Mouse (Mus musculus) gastrocnemius, postnatal 10 days (tissue): ENCODE measurements around the gene Sirt6. TPM values are rescaled to one million over a fixed set of nuclear protein-coding genes. Genes with fewer than 3 reads are reported as not detected.

Source experiments
- DNase-seq: peaks from one replicate; pipeline ENCODE4 v3.0.0; 2021; ENCODE audit warnings: mixed read lengths
- total RNA-seq, 2 experiments: library from RNA; stranded (reverse); gene quantifications; 2 replicates each; pipeline ENCODE4 v1.2.3; 2021

The Sirt6 gene
- total RNA-seq, 2 experiments from 2014 or later = 7.3 to 9.7 TPM

DNA sequence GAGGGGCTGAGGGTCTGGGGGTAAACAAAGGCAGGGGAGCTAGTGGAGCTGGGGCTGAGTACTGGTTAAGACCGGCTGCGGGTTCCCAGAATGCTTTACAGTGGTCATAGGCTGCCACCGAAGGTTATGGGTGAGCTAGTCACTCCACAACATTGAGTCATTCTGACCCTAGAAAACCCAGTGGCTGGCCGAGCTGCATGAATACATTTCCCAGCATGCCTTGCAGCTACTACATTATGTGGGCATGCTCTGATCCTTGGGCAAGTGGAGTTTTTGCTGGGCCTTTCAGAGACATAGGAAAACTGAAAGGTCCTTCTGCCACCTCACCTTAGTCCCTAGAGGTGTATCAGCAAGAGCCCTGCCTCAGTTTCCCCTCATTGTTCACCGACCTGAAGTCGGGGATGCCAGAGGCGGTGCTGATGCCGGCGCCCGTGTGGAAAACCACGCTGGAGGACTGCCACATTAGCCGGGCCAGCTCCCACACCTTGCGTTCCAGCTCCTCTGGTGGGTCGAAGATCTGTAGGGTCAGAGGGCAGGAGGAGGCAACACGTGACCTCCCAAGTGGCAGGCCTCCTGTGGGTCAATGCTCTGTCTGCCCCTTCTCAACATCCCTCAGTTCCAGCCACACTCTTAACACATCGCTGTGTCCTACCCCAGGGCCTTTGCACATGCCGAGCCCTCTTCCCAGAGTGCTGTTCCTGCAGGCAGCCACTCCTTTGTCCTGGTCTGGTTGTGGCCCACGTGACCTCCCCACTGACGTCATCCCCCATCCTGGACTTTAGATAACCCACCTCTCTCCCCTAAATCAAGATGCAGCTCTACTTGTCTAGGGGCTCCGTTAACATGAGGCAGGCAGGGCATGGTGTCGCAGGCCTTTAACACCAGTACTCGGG, 1.2 kb downstream of the Sirt6 start:
- DNase-seq = no peak

DNA sequence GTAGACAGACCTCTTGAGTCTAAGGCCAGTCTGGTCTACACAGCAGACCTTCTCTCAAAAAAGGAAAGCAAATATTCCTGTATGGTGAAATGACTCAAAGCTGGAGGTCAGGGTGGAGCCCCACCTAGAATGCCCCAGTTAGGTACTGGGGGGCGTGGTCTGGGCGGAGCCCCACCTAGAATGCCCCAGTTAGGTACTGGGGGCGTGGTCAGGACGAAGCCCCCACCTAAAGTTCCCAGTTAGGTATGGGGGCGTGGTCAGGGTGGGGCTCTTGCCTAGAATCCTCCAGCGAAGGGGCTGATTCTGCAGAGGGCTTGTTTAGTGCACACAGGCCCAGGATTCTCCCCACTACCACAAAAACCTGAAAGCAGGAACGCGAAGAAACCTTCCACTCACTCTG, 4.2 kb downstream of the Sirt6 start:
- DNase-seq = no peak

DNA sequence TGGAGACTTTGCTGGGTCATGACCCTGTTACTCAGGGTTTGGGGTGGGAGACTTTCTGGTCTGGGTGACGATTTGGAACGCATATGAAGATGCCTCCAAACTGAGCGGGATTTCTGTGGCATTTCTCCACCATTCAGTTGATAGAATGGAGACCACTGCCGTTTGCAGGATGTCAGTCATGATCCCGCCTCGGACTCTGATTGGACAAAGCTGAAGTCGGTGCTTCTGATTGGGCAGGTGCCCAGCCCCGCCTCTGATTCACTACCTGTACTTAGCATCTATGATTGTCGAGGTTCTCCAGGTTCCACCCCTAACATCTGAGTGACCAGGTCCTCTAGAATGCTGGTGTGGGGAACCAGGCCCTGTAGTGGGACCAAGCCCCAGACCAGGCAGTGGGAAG, 6.8 kb downstream of the Sirt6 start:
- no peak for DNase-seq

DNA sequence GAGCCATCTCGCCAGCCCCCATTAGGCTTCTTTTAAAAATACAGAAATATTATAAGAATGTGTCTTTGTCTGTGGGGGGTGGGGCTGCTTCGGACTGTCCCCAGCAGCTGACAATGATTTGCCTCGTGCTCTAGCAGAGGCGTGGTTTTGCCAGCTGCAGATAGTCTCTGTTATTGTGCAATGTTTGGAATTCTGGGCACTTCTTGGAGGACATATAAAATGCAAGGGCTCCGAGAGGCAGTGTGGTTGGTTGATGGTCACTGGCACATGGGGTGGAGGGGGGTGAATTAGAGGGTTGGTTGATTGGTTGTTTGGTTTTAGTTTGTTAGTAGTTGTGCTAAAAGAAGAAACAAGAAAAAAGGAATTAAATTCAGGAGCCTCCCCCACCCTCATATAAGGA, 7.6 kb downstream of the Sirt6 start:
- no peak for DNase-seq

DNA sequence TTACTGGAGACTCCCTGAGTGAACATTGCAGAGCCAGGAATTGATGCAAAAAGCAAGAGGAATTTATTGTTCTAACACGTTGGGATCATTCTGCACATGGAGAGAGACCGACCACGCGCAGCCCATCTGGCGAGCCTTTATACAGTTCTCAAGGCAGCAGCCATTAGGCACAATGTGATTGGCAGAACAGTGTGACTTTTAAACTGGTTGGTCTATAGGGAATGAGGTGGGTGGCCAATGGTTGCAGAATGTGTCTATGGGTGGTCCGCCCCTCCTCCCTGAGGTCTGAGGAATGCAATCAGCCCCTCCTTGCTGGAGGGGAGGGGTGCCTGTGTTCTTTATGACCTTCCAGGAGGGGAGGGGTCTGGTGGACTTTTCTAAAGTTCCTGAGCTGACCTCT, 12.1 kb downstream of the Sirt6 start:
- DNase-seq = no peak

DNA sequence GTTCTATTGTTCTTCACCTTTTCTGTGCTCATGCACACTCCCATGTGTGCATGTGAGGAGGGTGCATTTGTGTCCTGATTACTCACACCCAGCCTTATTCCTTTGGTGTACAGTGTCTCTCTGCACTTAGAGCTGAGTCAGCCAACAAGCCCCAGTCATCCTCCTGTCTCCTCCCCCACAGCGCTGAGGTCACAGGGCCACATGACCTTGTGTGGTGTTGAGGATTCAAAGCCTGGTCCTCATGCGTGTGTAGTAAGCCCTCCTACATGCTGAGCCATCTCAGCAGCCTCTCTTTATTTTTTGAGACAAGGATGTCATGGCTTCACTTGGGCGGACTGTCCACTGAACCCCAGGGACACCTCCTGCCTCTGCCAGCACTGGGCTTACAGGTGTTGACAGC, 14.8 kb downstream of the Sirt6 start:
- DNase-seq = no peak

DNA sequence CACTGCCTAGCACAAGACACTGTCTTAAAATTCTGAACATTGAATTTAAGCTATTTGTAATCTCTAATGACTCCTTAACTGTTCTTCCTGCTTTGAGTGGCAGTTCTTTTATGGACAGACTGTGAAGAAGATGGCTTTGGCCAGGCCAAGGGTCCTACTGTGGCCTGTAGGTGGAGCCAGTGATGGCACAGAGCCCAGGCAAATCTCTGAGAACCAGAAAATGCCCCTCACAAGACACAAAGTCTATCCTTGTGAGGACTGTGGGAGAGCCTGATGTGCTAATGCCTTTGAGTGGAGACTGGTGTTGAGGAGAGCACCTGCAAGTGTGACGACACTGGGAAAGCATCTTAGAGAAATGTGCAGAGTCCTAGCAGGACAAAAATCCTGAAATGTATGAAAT, 19.3 kb downstream of the Sirt6 start:
- no peak for DNase-seq

DNA sequence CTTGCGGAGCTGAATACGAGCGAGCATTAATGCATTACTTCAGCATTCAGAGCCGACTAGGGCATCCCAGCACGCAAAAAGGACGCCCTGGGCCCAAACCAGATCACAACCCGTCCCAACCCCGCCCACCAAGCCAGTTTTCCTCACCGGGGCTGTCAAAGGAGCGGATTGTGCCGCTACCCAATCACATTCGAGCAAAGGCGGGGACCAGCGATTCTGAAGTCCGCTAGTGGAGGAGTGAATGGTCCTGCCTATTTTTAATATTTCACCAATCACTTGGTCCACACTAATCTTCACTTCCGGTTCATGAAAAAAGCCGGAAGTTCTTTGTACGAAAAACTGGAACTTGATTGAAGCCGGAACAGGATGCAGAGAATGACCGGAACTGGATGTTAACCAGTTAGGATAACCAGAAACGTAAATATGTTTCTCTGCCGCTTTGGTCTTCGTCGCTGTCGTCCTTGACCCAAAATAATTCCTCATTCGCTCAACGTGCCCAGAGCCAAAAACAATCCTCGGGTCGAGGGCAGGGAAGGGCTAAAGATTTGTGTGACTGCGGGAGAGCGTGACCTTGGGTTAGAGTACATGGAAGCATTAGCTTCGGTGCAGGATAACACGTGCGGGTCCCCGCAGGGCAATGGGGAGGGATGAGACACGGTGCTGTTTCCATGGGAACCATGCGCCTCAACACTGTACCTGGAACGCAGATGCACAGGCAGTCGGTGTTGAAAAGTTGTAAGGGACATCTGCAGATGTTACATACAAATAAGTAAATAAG, 21.4 kb downstream of the Sirt6 start, which contains the start of gene BC025920:
BC025920 (plus strand) TSS at position 297 of the 778 bp plus-strand sequence.
- peak; percentile 86 for DNase-seq

DNA sequence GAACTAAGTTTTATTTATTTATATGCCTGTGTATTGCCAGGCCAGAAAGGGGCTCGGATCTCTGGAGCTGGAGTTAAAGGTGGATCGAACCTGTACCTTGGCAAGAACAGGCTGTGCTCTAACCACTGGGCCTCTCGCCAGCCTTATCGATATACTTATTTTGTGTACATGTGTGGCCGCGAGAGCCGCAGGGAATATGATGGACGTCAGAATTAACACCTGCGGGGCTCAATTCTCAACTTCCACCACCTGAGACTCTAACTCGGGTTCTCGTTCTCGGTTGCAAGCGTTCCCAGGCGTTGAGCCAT, 22.0 kb downstream of the Sirt6 start:
- DNase-seq = no peak

DNA sequence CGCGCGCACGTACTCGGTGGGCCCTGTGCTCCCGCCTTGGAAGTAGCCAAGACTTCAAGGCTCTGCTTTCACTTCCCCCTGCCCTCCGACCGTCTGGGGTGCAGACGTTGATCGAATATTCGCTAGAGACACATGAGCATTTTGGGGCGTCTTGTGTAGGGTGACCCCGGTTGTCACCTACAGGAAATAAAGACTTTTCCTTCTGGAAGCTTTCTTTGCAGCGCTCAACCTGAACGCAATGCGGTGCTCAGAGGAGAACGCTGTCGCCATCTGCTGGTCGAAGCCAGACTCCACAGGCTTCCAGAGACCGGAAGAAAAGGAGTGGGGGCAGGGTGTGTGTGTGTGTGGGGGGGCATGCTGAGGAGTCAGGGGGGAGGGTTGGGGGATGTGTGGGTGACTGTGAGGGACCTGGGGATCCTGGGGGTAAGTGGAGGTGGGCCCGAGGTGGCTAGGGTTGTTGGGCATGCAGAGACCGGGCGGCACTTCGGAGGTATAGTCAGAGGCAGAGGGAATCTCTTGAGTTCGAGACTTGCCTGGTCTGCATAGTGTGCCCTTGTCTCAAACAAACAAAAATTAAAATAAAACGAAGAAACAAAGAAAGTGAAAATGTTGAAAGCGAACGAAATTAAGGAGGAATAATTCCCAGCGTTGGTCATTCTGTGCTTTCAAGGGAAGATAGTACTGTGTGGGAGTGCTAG, 22.5 kb downstream of the Sirt6 start:
- DNase-seq = peak; percentile 88

DNA sequence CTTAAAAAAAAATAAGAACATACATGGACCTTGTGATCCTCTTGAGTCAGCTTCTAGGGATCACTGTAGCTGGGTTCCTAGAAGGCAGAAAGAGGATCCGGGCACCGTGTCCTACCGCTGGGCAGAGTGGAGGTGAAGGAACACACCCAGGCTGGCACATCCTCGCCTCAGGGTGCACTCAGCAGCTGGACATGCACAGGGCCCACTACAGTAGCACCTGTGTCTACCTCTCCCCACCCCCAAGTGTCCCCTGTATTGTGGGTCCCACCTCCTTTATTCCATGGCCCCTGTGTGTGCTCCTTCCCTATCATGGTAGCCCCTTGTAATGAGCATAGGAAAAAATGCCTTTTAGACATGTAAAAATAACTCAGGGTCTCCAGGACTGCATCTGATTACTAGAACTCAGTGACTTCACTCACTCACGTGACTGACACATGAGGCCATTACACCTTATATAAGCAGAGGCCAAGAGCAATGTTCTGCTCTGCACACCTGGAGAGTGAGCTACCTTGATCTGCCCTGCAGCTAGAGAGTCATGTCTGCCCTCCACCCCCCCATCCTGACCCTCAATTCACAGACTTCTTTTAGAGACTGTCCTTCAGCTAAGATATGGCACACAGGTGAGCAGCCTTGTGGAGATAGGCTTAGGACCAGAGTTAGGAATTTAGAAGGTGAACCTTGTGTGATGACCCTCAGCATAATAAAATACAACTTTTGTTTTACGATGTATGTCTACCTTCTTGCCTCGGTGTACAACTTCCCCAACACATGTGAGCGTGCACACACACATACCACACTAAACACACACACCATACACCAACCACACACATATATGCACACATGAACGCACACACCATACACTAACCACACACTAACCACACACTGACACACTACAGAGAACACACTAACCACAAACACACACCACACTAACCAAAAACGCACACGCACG, 23.3 kb downstream of the Sirt6 start:
- no peak for DNase-seq

DNA sequence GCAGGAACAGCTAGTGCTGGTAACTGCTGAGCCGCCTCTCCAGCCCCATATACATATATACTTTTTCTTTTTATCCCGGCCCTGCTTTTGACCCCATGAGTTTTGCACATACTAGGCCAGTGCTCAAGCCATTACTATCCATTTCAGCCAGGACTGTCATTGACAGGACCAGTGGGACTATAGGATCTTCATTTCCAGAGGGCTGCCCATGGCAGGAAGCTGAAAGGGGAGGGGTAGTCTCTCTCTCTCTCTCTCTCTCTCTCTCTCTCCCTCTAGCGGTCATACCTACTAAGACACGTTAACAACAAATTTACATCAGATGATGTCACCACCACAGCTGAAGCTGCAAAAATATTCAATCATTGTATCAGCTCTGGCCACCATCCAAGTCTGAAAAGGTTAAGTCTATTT, 24.9 kb downstream of the Sirt6 start:
- no peak for DNase-seq

DNA sequence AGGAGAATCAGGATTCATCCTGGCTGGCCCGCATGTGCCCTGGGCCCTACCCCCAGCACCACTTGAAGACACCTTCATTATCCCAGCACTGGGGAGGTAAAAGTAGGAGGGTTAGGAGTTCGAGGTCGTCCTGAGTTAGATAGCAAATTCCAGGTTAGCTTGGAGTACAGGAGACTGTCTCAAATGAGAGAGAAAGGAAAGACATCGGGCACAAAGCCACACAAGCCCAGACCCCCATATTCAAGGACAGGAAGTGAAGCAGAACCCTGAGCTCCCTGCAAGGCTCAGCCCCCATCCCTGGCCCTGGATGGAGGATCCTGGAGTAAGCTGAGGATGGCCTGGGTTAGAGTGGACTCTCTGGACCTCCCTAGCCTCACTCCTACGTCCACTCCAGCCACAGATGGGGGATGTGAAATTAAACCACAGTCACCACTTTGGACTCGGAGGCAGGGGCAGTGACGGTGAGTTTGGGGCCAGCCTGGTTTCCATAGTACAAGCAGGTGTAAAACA, 26.1 kb downstream of the Sirt6 start:
- no peak for DNase-seq

DNA sequence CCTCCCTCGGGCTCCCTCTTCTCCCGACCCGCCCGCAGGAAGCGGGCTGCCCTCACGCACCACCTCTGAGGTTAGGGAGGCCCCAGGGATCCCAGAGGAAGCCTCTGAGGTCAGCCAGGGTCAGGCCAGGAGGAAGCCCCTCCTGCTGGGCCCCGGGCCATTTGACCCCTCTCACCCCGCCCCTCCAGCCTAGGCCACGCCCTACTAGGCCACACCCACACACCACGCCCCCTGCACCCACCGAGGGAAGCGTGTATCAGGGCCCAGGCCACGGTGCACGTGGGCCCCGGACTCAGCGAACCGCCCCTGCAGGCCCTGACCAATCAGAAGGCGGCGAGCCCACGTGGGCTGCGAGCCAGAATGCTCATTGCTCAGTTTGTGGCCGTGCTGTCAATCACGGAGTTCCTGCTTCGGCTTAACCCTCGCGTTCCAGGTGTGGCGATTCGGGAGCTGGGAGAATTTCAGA, 26.8 kb downstream of the Sirt6 start, which contains the start of gene Tle6:
Tle6 (minus strand) TSS at position 336 of the 466 bp plus-strand sequence.
- DNase-seq = peak; percentile 94

DNA sequence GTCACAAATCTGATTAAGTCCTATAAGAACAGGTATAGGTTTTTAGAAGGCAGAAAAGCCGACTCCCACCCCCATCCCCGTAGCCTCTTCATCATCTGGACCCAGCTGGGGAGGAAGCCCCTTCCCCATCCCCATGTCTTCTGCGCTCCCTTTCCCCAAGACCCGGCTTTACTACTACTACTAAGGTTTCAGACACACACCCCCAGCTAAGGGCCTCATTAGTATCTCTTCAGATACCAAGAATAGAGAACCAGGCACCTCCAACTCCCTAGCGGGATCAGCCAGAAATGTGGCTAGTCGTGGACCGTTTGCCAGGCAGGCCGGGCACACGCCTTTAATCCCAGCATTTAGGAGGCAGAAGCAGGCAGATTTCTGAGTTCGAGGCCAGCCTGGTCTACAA, 27.5 kb downstream of the Sirt6 start:
- DNase-seq = no peak

DNA sequence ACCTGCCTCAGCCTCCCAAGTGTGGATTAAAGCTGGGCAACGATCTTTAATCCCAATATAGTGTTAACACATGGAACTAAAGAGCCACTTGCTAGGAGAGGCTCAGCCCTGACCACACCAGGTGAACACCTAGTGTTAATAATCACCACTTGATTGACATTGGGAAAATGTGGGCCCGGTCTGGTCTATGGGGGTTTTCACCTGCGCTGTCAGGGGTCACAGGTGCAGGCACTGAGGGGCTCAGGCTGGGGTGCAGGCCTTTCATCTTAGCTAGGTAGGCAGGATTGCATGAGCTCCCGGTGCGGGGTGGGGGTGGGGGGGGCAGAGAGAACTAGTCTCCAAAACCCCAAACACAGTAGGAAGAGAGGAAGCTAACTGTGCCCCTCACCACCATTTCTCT, 28.0 kb downstream of the Sirt6 start:
- DNase-seq = no peak

DNA sequence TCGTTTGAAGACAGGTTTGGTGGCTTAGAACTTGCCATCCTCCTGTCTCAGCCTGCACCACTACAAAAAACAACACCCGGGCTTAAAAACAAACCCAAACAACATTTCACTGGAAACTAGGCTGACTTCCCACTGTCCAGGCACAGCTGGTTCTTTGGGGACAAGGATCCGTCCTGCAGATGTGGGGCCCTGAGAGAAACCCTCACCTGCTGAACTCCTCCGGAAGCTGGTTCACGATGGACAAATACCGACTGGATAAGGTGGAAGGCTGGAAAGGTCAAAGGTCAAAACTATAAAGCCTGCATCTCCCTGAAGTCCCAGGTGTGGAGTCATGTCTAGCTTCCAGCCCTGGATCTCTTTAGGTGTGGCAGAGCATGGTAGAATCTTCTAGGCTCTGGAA, 28.7 kb downstream of the Sirt6 start:
- no peak for DNase-seq

DNA sequence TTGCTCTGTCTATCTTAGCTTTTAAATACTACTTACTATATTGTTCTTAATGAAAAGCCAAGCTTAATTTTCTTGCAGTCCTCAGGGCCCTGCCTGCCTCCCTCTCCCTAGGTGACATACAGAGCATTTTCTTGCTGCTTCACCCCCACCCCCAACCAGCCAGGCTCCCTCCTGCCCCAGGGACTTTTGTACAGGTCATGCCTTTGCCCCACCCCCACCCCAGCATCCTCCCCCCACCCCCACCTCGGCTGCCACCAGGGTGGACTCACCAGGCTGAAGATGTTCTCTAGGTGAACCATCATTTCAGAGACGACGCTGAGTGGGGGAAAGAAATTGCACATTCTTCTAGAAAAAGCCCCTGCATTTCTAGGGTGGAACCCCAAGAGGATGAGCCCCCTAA, 29.3 kb downstream of the Sirt6 start:
- no peak for DNase-seq

DNA sequence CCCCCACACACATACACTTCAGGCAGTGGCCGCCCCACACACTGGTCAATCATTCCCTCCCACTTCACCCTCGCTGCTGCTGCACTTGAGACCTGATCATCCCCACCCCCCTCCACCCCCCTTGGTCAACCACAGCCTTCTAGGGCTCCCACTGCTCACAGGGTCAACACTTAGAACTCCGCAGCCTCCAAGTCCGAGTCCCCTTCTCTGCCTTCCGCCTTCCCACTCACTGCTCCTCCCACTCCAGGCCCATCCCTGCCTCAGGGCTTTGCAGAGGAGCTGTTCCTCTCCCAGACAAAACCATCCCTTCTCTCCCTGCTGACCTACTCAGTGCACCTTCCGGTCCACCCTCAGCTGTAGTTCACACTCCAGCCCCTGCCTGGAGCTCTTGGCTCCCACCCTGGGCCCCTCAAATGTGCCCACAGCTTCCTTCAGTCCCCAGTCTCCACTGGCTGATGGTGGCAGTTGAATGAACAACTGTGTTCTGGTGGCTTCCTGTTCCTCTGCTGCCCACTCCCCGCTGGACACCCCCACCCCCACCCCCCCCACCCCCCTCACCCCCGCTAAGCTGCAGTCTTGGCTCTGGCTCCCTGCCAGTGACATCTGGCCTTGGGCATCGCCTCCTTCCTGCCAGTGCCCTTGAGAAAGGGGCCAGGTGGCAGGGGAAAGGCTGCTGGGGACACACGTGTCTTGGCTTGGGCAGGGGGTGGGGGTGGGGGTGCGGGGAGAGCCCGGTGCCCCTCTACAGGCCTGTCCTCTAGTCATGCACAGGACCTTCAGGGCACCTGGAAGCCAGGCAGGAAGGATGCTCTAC, 30.3 kb downstream of the Sirt6 start:
- no peak for DNase-seq

DNA sequence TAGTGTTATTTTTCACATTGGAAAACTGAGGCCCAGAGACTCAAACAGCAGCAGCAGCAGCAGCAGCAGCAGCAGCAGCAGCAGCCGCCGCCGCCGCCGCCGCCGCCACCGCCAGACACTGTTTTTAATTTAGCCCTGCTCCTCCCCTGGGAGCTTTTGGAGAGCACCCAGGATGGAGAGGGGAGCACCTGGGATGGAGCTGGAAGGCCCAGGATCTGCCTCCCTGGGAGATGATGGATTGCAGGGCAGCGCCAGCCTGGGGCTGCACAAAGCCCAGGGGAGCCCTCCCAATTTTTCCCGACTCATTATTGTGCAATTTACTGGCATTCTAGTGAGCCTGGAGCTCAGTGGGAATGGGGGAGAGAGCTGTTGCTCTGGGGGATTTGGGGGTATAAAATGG, 31.0 kb downstream of the Sirt6 start:
- peak; percentile 34 for DNase-seq

DNA sequence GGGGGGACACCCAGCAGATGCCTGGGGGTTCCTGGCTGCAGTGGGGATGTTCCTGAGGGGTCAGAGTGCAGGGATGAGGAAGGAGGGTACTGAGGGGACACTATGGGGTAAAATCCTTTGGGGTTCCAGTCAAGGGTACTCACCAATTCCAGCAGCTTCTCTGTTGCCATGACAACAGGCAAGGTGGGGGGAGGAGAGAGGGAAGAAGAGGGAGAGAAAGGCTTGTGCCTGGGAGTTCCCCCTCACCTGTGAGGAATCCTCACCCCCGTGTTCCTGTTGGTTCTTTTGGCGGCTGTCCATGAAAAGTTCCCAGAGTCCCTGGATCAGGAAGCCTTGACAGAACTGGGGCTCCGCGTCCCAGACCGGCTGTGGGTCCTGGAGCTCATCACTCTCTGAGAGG, 32.0 kb downstream of the Sirt6 start:
- no peak for DNase-seq
